Mouse (Mus musculus) effector memory CD4-positive, alpha-beta T cell, adult 7 months (primary cell): ENCODE data around the gene Aqp1. TPM values are rescaled to one million over a fixed set of nuclear protein-coding genes. Genes with fewer than 3 reads are reported as not detected.

Experiments used
- polyA plus RNA-seq: library from polyadenylated mRNA; unstranded; fragments of 100-300 nt; shearing (Covaris generic); gene quantifications from one replicate; pipeline ENCODE4 v1.2.1, GENCODE M21; 2017

The Aqp1 gene
- polyA plus RNA-seq = not detected

DNA sequence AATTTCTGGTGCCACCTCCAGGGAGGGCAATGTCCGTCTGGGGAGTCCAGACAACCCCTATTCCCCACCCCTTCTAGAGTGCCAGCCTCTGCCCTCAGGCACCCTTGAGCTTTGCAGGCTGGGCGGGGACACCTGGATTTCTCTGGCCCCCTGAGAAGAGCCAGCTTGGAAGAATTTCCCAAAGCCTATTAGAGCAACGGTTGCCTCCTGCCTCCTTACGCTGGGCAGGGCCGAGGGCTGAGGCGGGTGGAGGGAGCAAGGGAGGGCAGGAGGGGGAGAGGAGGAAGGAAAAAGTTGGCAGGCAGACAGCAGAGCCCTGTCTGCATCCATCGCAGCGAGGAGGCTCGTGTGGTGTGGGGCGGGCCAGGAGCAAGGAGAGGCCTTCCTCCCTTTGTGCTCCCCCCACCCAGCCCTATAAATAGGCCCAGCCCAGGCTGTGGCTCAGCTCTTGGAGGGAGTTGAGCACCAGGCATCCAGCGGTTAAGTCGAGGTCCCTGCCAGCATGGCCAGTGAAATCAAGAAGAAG is at the start of gene Aqp1:
TSS of gene Aqp1 (plus strand) at position 444 of the 526 bp plus-strand sequence.

DNA sequence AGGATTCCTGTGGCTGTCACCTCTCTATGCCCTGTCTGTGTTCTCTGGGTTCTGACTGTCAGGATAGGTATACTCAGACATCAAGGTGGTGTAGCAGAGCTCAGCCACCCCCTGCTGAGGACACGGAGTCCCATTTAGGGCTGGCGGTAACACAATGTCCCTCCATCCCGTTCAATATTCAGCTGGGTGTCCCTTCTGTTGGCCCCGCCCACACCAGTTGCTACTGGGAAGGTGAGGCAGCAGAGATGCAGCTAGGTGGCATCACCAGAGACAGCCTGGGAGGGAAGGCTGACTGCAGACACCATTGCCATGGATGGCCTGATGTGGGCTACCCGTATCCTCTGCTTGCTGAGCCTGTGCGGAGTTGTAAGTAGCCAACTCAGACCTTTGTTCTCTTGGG is 39.8 kb downstream of the Aqp1 start, which contains the start of gene Ghrhr:
TSS of gene Ghrhr (plus strand) at position 220 of the 400 bp plus-strand sequence.

Other genes starting within 250 kb of the Aqp1 start
- gene Crhr2, start 203.4 kb upstream of the Aqp1 start, polyA plus RNA-seq = 0.34 TPM
- not detected for gene Inmt, start 161.4 kb upstream of the Aqp1 start, polyA plus RNA-seq
- 0.29 TPM for gene Mindy4, start 133.0 kb upstream of the Aqp1 start, polyA plus RNA-seq
- gene Ghrhr, start 39.9 kb downstream of the Aqp1 start, polyA plus RNA-seq = not detected
- not detected for gene Adcyap1r1, start 115.5 kb downstream of the Aqp1 start, polyA plus RNA-seq